Mouse (Mus musculus): ENCODE results near the gene Polr2f.
A peak's percentile ranks its signal among the peaks of the same experiment; 100 is the strongest.

Polr2f gene

DNA sequence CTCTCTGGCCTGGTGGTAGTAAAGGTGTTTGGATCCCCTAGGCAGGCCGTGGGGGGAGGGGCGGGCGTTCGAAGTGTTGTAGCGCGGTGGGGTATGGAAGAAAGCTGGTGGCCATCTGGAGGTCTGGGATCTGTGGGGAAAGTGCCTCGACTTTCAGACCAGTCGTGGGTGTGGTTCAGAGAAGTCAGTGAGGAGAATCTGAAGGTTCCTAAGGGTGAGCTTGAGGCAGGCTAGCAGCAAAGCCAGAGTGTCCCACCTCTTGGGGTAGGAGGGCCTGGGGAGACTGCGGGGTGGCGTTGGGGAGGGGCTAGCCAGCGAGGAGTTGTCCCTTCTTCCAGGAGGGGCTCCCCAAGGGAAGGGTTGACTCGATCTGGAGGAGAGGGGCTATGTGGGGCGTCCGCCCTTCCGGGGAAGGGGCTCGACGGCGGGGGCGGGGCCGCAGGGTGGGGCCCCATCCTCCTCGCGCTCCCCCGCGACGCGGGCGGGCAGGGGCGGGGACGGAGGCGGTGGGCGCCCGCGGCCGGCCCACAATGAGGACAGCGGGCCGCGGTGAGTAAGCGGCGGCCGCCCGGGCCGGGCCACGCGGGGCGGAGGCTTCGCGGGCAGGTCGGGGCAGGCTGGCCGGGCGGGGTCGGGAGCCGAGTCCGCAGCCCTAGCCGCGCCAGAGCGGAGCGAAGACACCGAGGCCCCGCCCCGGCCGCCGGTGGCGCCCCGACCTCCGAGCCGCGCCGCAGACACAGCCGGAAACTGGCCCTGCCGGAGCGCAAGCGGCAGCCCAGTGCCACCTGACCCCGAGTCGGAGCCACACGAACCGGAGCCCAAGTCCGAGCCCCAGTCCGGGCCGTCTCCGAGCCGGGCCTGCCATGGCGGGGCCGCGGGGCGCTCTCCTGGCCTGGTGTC, 32.1 kb upstream of the Polr2f start, which contains the start of gene Micall1:
Micall1 (plus strand) TSS at position 478 of the 900 bp plus-strand sequence.
- Histone ChIP-seq H3K27me3 (ENCODE audit: control insufficient read depth, insufficient read depth, low read length, poor library complexity, severe bottlenecking) (no peaks in the 10 kb centered on the region; the same call in 1 of the 2 replicates), H3K36me3 (ENCODE audit: control insufficient read depth, insufficient read depth, low read length, poor library complexity, severe bottlenecking) (peaks cover 5% of the 10 kb centered on the region; the same call in 1 of the 2 replicates)
- DNase-seq (ENCODE audit: low read depth, low spot score) = peak; percentile 72

DNA sequence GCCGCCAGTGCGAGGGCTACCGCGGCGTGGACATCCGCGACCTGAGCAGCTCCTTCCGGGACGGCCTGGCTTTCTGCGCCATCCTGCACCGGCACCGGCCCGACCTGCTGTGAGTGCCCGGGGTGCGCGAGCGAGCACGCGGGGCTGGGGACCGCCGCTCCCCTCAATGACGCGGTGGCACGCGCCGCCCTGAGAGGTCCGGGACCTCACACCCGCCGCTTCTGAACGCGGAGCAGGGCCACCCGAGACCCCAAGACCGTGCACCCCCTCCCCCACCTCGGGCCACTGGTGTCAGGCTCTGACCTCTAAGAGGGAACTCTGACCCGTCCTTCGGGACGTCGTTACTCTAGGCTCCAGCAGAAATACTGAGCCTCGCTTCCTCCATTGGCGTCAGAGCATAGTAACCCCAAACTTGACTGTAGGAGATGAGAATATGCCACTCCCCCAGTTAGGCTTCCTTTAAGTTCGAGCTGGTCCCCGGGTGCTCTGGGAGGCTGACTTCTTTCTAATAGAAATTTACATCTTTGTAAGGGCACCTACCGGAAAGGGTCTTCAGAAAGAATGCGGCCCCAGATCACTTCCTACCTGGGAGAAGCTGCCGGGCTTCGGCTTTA, 31.4 kb upstream of the Polr2f start:
- H3K27me3 ChIP-seq (ENCODE audit: control insufficient read depth, insufficient read depth, low read length, poor library complexity, severe bottlenecking) = no peaks in the 10 kb centered on the region; the same call in 1 of the 2 replicates
- H3K36me3 ChIP-seq (ENCODE audit: control insufficient read depth, insufficient read depth, low read length, poor library complexity, severe bottlenecking) = peaks cover 5% of the 10 kb centered on the region; the same call in 1 of the 2 replicates
- peak; percentile 47 for DNase-seq (ENCODE audit: low read depth, low spot score)

- peak; percentile 37 for DNase-seq (ENCODE audit: low read depth, low spot score)
- H3K27me3 ChIP-seq (ENCODE audit: control insufficient read depth, insufficient read depth, low read length, poor library complexity, severe bottlenecking) = no peaks in the 10 kb centered on the region; the same call in 1 of the 2 replicates
- peaks cover 6% of the 10 kb centered on the region for H3K36me3 ChIP-seq (ENCODE audit: control insufficient read depth, insufficient read depth, low read length, poor library complexity, severe bottlenecking)
Observed at GRCm38 (mm10) chr15:79110031-79110430, 30.8 kb upstream of the Polr2f start.

DNA sequence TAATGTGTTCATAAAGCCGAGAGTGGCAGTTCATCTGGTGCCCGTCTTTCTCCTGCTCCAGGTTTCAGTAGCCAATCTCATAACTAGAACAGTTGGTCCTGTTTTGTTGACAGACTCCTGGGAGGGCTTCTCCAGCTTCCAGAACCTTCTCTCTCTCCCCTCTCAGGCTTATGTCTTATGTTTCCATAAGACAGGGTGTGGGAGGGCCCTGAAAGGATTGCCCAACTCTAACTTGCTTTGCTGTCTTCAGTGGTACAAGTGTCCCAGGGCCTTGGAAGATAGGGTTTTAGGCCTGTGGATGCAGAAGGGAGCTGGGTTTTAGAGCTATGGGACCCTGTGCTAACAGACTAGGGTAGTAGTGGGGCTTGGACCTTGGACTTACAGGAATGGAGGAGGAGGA, 30.3 kb upstream of the Polr2f start:
- H3K36me3 ChIP-seq (ENCODE audit: control insufficient read depth, insufficient read depth, low read length, poor library complexity, severe bottlenecking) = peaks cover 11% of the 10 kb centered on the region
- H3K27me3 ChIP-seq (ENCODE audit: control insufficient read depth, insufficient read depth, low read length, poor library complexity, severe bottlenecking) = no peaks in the 10 kb centered on the region; the same call in 1 of the 2 replicates
- DNase-seq (ENCODE audit: low read depth, low spot score) = no peak

- Histone ChIP-seq H3K36me3 (ENCODE audit: control insufficient read depth, insufficient read depth, low read length, poor library complexity, severe bottlenecking) (peaks cover 12% of the 10 kb centered on the region), H3K27me3 (ENCODE audit: control insufficient read depth, insufficient read depth, low read length, poor library complexity, severe bottlenecking) (no peaks in the 10 kb centered on the region; the same call in 1 of the 2 replicates)
- no peak for DNase-seq (ENCODE audit: low read depth, low spot score)
Observed at GRCm38 (mm10) chr15:79111774-79112173, 29.0 kb upstream of the Polr2f start.

DNA sequence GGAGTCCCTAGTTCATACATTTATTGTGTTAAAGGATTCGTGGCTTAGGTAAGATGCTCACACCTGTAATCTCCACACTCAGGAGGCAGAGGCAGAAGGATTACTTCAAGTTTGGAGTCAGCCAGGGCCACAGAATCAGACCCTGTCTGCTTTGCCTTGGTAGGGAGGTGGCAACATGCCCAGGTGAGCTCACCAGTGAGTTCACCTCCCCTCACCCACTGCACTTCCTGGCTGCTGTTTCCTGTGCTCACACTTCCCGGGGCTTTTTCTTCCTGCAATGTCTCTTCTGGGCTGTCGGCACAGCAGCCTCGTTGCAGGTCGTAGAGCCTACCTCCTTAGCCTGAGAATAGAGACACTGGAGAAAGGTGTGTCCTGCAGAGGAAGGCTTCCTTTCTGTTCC, 25.5 kb upstream of the Polr2f start:
- no peak for DNase-seq (ENCODE audit: low read depth, low spot score)
- H3K27me3 ChIP-seq (ENCODE audit: control insufficient read depth, insufficient read depth, low read length, poor library complexity, severe bottlenecking) = no peaks in the 10 kb centered on the region
- H3K36me3 ChIP-seq (ENCODE audit: control insufficient read depth, insufficient read depth, low read length, poor library complexity, severe bottlenecking) = peaks cover 13% of the 10 kb centered on the region

GRCm38 (mm10) chr15:79119491-79119890, 21.3 kb upstream of the Polr2f start:
- Histone ChIP-seq H3K27me3 (ENCODE audit: control insufficient read depth, insufficient read depth, low read length, poor library complexity, severe bottlenecking) (no peaks in the 10 kb centered on the region), H3K36me3 (ENCODE audit: control insufficient read depth, insufficient read depth, low read length, poor library complexity, severe bottlenecking) (peaks cover 12% of the 10 kb centered on the region)
- DNase-seq (ENCODE audit: low read depth, low spot score) = no peak

DNA sequence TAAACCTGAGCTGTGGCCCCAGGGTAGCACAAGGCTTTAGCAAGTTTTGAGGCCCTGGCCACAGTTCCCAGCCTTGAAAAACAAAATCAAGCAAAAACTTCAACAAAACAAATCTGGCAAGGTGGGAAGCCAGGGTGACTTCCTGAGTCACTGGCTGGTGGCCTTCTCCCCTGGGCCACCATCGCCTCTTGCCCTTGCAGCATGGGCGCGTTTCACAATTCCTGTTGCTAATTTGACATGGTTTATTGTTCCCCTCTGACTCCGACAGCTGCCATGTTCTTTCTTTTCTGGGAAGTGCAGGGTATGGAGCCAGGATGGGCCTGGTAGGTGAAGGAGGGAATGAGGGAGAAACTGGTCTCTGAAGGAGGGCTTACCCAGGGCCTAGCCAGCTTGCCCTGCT, 18.7 kb upstream of the Polr2f start:
- Histone ChIP-seq H3K36me3 (ENCODE audit: control insufficient read depth, insufficient read depth, low read length, poor library complexity, severe bottlenecking) (peaks cover 8% of the 10 kb centered on the region), H3K27me3 (ENCODE audit: control insufficient read depth, insufficient read depth, low read length, poor library complexity, severe bottlenecking) (no peaks in the 10 kb centered on the region)
- DNase-seq (ENCODE audit: low read depth, low spot score) = no peak

DNA sequence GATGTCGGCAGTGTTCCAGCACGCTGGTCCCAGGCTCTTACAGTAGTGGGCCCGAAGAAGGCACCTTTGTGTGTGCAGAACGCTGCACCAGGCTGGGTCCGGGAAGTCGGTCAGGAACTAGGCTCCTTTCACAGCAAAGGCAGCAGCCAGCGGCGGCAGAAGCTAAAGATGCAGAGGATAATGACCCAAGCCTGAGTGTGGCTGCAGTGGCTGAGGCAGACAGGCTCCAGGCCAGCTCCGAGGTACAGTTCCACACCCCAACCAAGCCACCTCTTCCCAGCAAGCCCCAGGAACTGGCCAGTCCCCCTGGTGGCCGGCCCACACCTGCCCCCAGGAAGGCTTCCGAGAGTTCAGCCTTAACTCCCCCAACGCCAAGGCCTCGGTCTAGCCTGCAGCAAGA, 18.3 kb upstream of the Polr2f start:
- DNase-seq (ENCODE audit: low read depth, low spot score) = no peak
- Histone ChIP-seq H3K36me3 (ENCODE audit: control insufficient read depth, insufficient read depth, low read length, poor library complexity, severe bottlenecking) (peaks cover 10% of the 10 kb centered on the region), H3K27me3 (ENCODE audit: control insufficient read depth, insufficient read depth, low read length, poor library complexity, severe bottlenecking) (no peaks in the 10 kb centered on the region)

GRCm38 (mm10) chr15:79123751-79124150, 17.1 kb upstream of the Polr2f start:
- peaks cover 14% of the 10 kb centered on the region for H3K36me3 ChIP-seq (ENCODE audit: control insufficient read depth, insufficient read depth, low read length, poor library complexity, severe bottlenecking)
- DNase-seq (ENCODE audit: low read depth, low spot score) = no peak
- H3K27me3 ChIP-seq (ENCODE audit: control insufficient read depth, insufficient read depth, low read length, poor library complexity, severe bottlenecking) = no peaks in the 10 kb centered on the region

GRCm38 (mm10) chr15:79124331-79124875, 16.4 kb upstream of the Polr2f start:
- peaks cover 14% of the 10 kb centered on the region for H3K36me3 ChIP-seq (ENCODE audit: control insufficient read depth, insufficient read depth, low read length, poor library complexity, severe bottlenecking)
- H3K27me3 ChIP-seq (ENCODE audit: control insufficient read depth, insufficient read depth, low read length, poor library complexity, severe bottlenecking) = no peaks in the 10 kb centered on the region
- DNase-seq (ENCODE audit: low read depth, low spot score) = no peak

GRCm38 (mm10) chr15:79126217-79126932, 14.4 kb upstream of the Polr2f start:
- peak; percentile 70 for DNase-seq (ENCODE audit: low read depth, low spot score)
- H3K27me3 ChIP-seq (ENCODE audit: control insufficient read depth, insufficient read depth, low read length, poor library complexity, severe bottlenecking) = no peaks in the 10 kb centered on the region

GRCm38 (mm10) chr15:79127101-79127500, 13.7 kb upstream of the Polr2f start:
- H3K36me3 ChIP-seq (ENCODE audit: control insufficient read depth, insufficient read depth, low read length, poor library complexity, severe bottlenecking) = peaks cover 18% of the 10 kb centered on the region
- H3K27me3 ChIP-seq (ENCODE audit: control insufficient read depth, insufficient read depth, low read length, poor library complexity, severe bottlenecking) = no peaks in the 10 kb centered on the region
- no peak for DNase-seq (ENCODE audit: low read depth, low spot score)

More at GRCm38 (mm10) chr15:79126217-79126932, 14.4 kb upstream of the Polr2f start:
- H3K36me3 ChIP-seq (ENCODE audit: control insufficient read depth, insufficient read depth, low read length, poor library complexity, severe bottlenecking) = peaks cover 15% of the 10 kb centered on the region

- peaks cover 19% of the 10 kb centered on the region for H3K36me3 ChIP-seq (ENCODE audit: control insufficient read depth, insufficient read depth, low read length, poor library complexity, severe bottlenecking)
- peak; percentile 29 for DNase-seq (ENCODE audit: low read depth, low spot score)
- H3K27me3 ChIP-seq (ENCODE audit: control insufficient read depth, insufficient read depth, low read length, poor library complexity, severe bottlenecking) = no peaks in the 10 kb centered on the region
Observed at GRCm38 (mm10) chr15:79128208-79128607, 12.6 kb upstream of the Polr2f start.
